Mouse (Mus musculus) 416B (cell line): ENCODE results near the gene 1700011L22Rik.

ENCODE experiments used
- DNase-seq: peaks from one replicate; pipeline ENCODE4 v3.0.0; 2011; ENCODE audit warnings: low read depth

Gene 1700011L22Rik

GRCm38 (mm10) chr8:79165276-79165675 is 83.1 kb downstream of the 1700011L22Rik start:
- DNase-seq: no peak

GRCm38 (mm10) chr8:79164336-79164735 is 84.0 kb downstream of the 1700011L22Rik start:
- DNase-seq: no peak

- DNase-seq: peak; percentile 76
Observed at GRCm38 (mm10) chr8:79162533-79163308, 85.6 kb downstream of the 1700011L22Rik start.

GRCm38 (mm10) chr8:79161172-79161778 is 87.1 kb downstream of the 1700011L22Rik start:
- DNase-seq: peak; percentile 33
